Mouse (Mus musculus): ENCODE results near the gene Efs. TPM values are rescaled to one million over a fixed set of nuclear protein-coding genes. Genes with fewer than 3 reads are reported as not detected.

The Efs gene
- polyA plus RNA-seq, 2 experiments = 58.9 to 117 TPM

- H3K27me3 ChIP-seq (ENCODE audit: control insufficient read depth, insufficient read depth, low read length) = no peaks in the 10 kb centered on the region
- no peaks in the 10 kb centered on the region for H3K36me3 ChIP-seq (ENCODE audit: control insufficient read depth, insufficient read depth, low read length)
- no peak overlapping the region for H3K9ac ChIP-seq (ENCODE audit: low read depth, low read length, severe bottlenecking)
- H3K27ac ChIP-seq (replicated peaks; ENCODE audit: low read depth, low read length) = no peak overlapping the region
- no peak for TF ChIP-seq POLR2A (IDR thresholded peaks at IDR 0.05; ENCODE audit: borderline replicate concordance, extremely low read depth, insufficient read depth, insufficient read length)
- no peak overlapping the region for H3K4me2 ChIP-seq (replicated peaks; ENCODE audit: low read depth, low read length, severe bottlenecking)
- no peak overlapping the region for H3K4me3 ChIP-seq (replicated peaks; ENCODE audit: low read length)
- 81% methylated on average over 9 of the region's 9 CpGs for WGBS
- ATAC-seq (ENCODE audit: low FRiP score, low read depth) (no peak), DNase-seq (ENCODE audit: low spot score) (no peak)
- H3K4me1 ChIP-seq (ENCODE audit: control insufficient read depth, insufficient read depth, low read length) = no peaks in the 10 kb centered on the region
- no peaks in the 10 kb centered on the region for H3K9me3 ChIP-seq (ENCODE audit: control insufficient read depth, low read length)
Measured at GRCm38 (mm10) chr14:54956533-54956932, 30.6 kb upstream of the Efs start.

DNA sequence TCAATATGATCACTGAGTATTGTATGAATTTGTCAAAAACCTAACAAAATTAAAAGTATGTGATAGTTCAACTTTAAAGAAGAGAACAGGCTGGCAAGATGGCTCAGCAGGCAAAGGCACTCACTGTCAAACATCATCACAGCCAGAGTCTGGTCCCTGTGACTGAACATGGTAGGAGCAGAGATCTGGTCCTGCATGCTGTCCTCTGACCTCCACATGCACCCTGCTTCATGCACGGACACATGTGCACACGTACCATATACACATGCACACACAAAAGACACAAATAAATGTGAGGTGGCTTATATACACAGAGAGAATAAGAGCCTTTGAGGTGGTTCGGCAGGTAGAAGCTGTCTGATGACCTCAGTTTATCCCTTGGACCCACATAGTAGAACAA lies 29.6 kb upstream of the Efs start:
- Histone ChIP-seq H3K9me3 (ENCODE audit: control insufficient read depth, low read length) (no peaks in the 10 kb centered on the region), H3K9ac (ENCODE audit: low read depth, low read length, severe bottlenecking) (no peak overlapping the region), H3K27me3 (ENCODE audit: control insufficient read depth, insufficient read depth, low read length) (no peaks in the 10 kb centered on the region), H3K27ac (replicated peaks; ENCODE audit: low read depth, low read length) (no peak overlapping the region), H3K4me2 (replicated peaks; ENCODE audit: low read depth, low read length, severe bottlenecking) (no peak overlapping the region), H3K36me3 (ENCODE audit: control insufficient read depth, insufficient read depth, low read length) (no peaks in the 10 kb centered on the region), H3K4me1 (ENCODE audit: control insufficient read depth, insufficient read depth, low read length) (no peaks in the 10 kb centered on the region), H3K4me3 (replicated peaks; ENCODE audit: low read length) (no peak overlapping the region)
- 76% methylated on average over 3 of the region's 3 CpGs for WGBS
- ATAC-seq (ENCODE audit: low FRiP score, low read depth) (no peak), DNase-seq (ENCODE audit: low spot score) (no peak)
- TF ChIP-seq POLR2A (IDR thresholded peaks at IDR 0.05; ENCODE audit: borderline replicate concordance, extremely low read depth, insufficient read depth, insufficient read length) = no peak

GRCm38 (mm10) chr14:54954474-54954873 lies 28.5 kb upstream of the Efs start:
- Histone ChIP-seq H3K4me3 (replicated peaks; ENCODE audit: low read length) (no peak overlapping the region), H3K9me3 (ENCODE audit: control insufficient read depth, low read length) (no peaks in the 10 kb centered on the region), H3K9ac (ENCODE audit: low read depth, low read length, severe bottlenecking) (no peak overlapping the region), H3K36me3 (ENCODE audit: control insufficient read depth, insufficient read depth, low read length) (no peaks in the 10 kb centered on the region), H3K4me2 (replicated peaks; ENCODE audit: low read depth, low read length, severe bottlenecking) (no peak overlapping the region), H3K4me1 (ENCODE audit: control insufficient read depth, insufficient read depth, low read length) (no peaks in the 10 kb centered on the region), H3K27me3 (ENCODE audit: control insufficient read depth, insufficient read depth, low read length) (no peaks in the 10 kb centered on the region), H3K27ac (replicated peaks; ENCODE audit: low read depth, low read length) (no peak overlapping the region)
- TF ChIP-seq POLR2A (IDR thresholded peaks at IDR 0.05; ENCODE audit: borderline replicate concordance, extremely low read depth, insufficient read depth, insufficient read length) = no peak
- no peak for DNase-seq (ENCODE audit: low spot score)
- no peak for ATAC-seq (ENCODE audit: low FRiP score, low read depth)
- 76% methylated on average over 3 of the region's 3 CpGs for WGBS

- Histone ChIP-seq H3K4me3 (replicated peaks; ENCODE audit: low read length) (no peak overlapping the region), H3K27me3 (ENCODE audit: control insufficient read depth, insufficient read depth, low read length) (no peaks in the 10 kb centered on the region), H3K4me1 (ENCODE audit: control insufficient read depth, insufficient read depth, low read length) (no peaks in the 10 kb centered on the region), H3K27ac (replicated peaks; ENCODE audit: low read depth, low read length) (no peak overlapping the region), H3K9ac (ENCODE audit: low read depth, low read length, severe bottlenecking) (no peak overlapping the region), H3K36me3 (ENCODE audit: control insufficient read depth, insufficient read depth, low read length) (no peaks in the 10 kb centered on the region), H3K4me2 (replicated peaks; ENCODE audit: low read depth, low read length, severe bottlenecking) (no peak overlapping the region), H3K9me3 (ENCODE audit: control insufficient read depth, low read length) (no peaks in the 10 kb centered on the region)
- no peak for TF ChIP-seq POLR2A (IDR thresholded peaks at IDR 0.05; ENCODE audit: borderline replicate concordance, extremely low read depth, insufficient read depth, insufficient read length)
- 93% methylated on average over 8 of the region's 8 CpGs for WGBS
- DNase-seq (ENCODE audit: low spot score) (no peak), ATAC-seq (ENCODE audit: low FRiP score, low read depth) (no peak)
Measured at GRCm38 (mm10) chr14:54953664-54954206, 27.8 kb upstream of the Efs start.

- Histone ChIP-seq H3K4me1 (ENCODE audit: control insufficient read depth, insufficient read depth, low read length) (no peaks in the 10 kb centered on the region), H3K27ac (replicated peaks; ENCODE audit: low read depth, low read length) (no peak overlapping the region), H3K27me3 (ENCODE audit: control insufficient read depth, insufficient read depth, low read length) (no peaks in the 10 kb centered on the region), H3K4me3 (replicated peaks; ENCODE audit: low read length) (no peak overlapping the region), H3K9me3 (ENCODE audit: control insufficient read depth, low read length) (no peaks in the 10 kb centered on the region), H3K4me2 (replicated peaks; ENCODE audit: low read depth, low read length, severe bottlenecking) (no peak overlapping the region), H3K9ac (ENCODE audit: low read depth, low read length, severe bottlenecking) (no peak overlapping the region), H3K36me3 (ENCODE audit: control insufficient read depth, insufficient read depth, low read length) (no peaks in the 10 kb centered on the region)
- 84% methylated on average over 6 of the region's 6 CpGs for WGBS
- TF ChIP-seq POLR2A (IDR thresholded peaks at IDR 0.05; ENCODE audit: borderline replicate concordance, extremely low read depth, insufficient read depth, insufficient read length) = no peak
- no peak for ATAC-seq (ENCODE audit: low FRiP score, low read depth)
- no peak for DNase-seq (ENCODE audit: low spot score)
Measured at GRCm38 (mm10) chr14:54951587-54951986, 25.7 kb upstream of the Efs start.

DNA sequence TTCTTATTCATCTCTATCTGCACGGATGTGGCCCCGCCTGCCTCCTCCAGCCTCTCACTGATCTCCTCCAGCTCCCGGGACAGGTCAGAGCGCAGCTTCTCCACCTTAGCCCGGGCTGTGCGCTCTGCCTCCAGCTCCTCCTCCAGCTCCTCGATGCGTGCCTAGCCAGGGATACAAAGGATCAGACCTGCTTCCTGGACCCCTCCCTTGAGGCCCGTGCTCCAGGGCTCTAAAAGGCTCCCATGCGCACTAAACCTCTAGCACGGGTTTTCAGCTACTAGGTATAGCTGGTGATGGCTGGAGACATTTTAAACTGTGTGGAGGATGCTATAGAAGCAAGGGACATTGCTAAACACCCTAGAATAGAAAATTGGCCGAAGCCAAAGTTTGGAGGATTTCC lies 24.6 kb upstream of the Efs start:
- no peaks in the 10 kb centered on the region for H3K4me1 ChIP-seq (ENCODE audit: control insufficient read depth, insufficient read depth, low read length)
- WGBS = 53% methylated on average over 12 of the region's 12 CpGs
- no peak overlapping the region for H3K9ac ChIP-seq (ENCODE audit: low read depth, low read length, severe bottlenecking)
- H3K27me3 ChIP-seq (ENCODE audit: control insufficient read depth, insufficient read depth, low read length) = no peaks in the 10 kb centered on the region
- no peaks in the 10 kb centered on the region for H3K9me3 ChIP-seq (ENCODE audit: control insufficient read depth, low read length)
- no peaks in the 10 kb centered on the region for H3K36me3 ChIP-seq (ENCODE audit: control insufficient read depth, insufficient read depth, low read length)
- no peak overlapping the region for H3K27ac ChIP-seq (replicated peaks; ENCODE audit: low read depth, low read length)
- no peak overlapping the region for H3K4me2 ChIP-seq (replicated peaks; ENCODE audit: low read depth, low read length, severe bottlenecking)
- DNase-seq (ENCODE audit: low spot score) (no peak), ATAC-seq (ENCODE audit: low FRiP score, low read depth) (no peak)
- H3K4me3 ChIP-seq (replicated peaks; ENCODE audit: low read length) = no peak overlapping the region
- TF ChIP-seq POLR2A (IDR thresholded peaks at IDR 0.05; ENCODE audit: borderline replicate concordance, extremely low read depth, insufficient read depth, insufficient read length) = no peak
